Mouse (Mus musculus) forebrain, postnatal 0 days (tissue): ENCODE results near the gene Acyp1. TPM values are rescaled to one million over a fixed set of nuclear protein-coding genes. Genes with fewer than 3 reads are reported as not detected.
A peak's percentile ranks its signal among the peaks of the same experiment; 100 is the strongest.

ENCODE experiments used
- ATAC-seq: fragments of 200-750 bp; cut with Nextera tagmentation; 2 replicates; pipeline ENCODE4 v1.8.0; 2017; ENCODE audit warnings: mild to moderate bottlenecking, moderate library complexity
- DNase-seq: peaks from one replicate; pipeline ENCODE4 v3.0.0-alpha.2; 2015
- H3K27ac ChIP-seq: fragments of 300-500 bp; sonication (generic); 2 replicates; pipeline ENCODE4 v1.5.1; 2014; ENCODE audit warnings: low read depth, mild to moderate bottlenecking, antibody characterized with exemption, low read length, moderate library complexity, mixed read lengths
- H3K27me3 ChIP-seq: fragments of 300-500 bp; sonication (generic); 2 replicates; pipeline ENCODE4 v1.6.1; 2014; ENCODE audit warnings: mild to moderate bottlenecking, low read length, mixed read lengths; ENCODE audit not compliant: insufficient read depth
- H3K36me3 ChIP-seq: fragments of 300-500 bp; sonication (generic); 2 replicates; pipeline ENCODE4 v1.6.1; 2014; ENCODE audit warnings: mild to moderate bottlenecking, moderate library complexity; ENCODE audit not compliant: insufficient read depth
- H3K4me1 ChIP-seq: fragments of 300-500 bp; sonication (generic); 2 replicates; pipeline ENCODE4 v1.6.1; 2014; ENCODE audit warnings: antibody characterized with exemption; ENCODE audit not compliant: insufficient read depth
- H3K4me2 ChIP-seq: fragments of 300-500 bp; sonication (generic); 2 replicates; pipeline ENCODE4 v1.6.1; 2014; ENCODE audit warnings: low read depth, mild to moderate bottlenecking, moderate library complexity
- H3K4me3 ChIP-seq: fragments of 300-500 bp; sonication (generic); 2 replicates; pipeline ENCODE4 v1.5.1; 2014; ENCODE audit warnings: low read depth, low read length, mixed read lengths
- H3K9ac ChIP-seq: fragments of 300-500 bp; sonication (generic); 2 replicates; pipeline ENCODE4 v1.6.1; 2014; ENCODE audit warnings: mild to moderate bottlenecking
- H3K9me3 ChIP-seq: fragments of 300-500 bp; sonication (generic); 2 replicates; pipeline ENCODE4 v1.6.1; 2016; ENCODE audit warnings: low read length
- CTCF ChIP-seq: sonication (generic); IDR thresholded peaks from 2 replicates; pipeline ENCODE4 v1.5.1; 2016; ENCODE audit warnings: antibody characterized with exemption, control low read depth, low read depth
- whole genome bisulfite sequencing: fragments of 180-500 bp; shearing (Covaris S2); extraction: QIAGEN DNeasy Blood & Tissue Kit; methylation state at CpG from one replicate; pipeline ENCODE4 v1.1.7; 2014; 5-methylcytosine and 5-hydroxymethylcytosine counted together
- polyA plus RNA-seq: library from polyadenylated mRNA; unstranded; fragments of >200 nt; fragmentation: Nextera tagmentation; extraction: Ambion mirVana; gene quantifications from 2 replicates; pipeline ENCODE4 v1.2.1, GENCODE M21; 2015
- total RNA-seq: library from RNA; depleted of rRNA; stranded (reverse); fragments of >200 nt; gene quantifications from 2 replicates; pipeline ENCODE4 v1.2.3, GENCODE M21; 2014

Gene Acyp1
- total and polyA plus RNA-seq, 2 experiments from 2014 or later = 24.5 to 44.4 TPM

GRCm38 (mm10) chr12:85266248-85266647 lies 22.0 kb downstream of the Acyp1 start:
- Histone ChIP-seq H3K4me2 (no peak overlapping the region), H3K4me1 (peaks cover 6% of the 10 kb centered on the region), H3K36me3 (0 out of 2 replicates have a peak, but pooled peaks cover 3% of the 10 kb centered on the region), H3K4me3 (no peak overlapping the region), H3K9me3 (no peaks in the 10 kb centered on the region), H3K9ac (no peak overlapping the region), H3K27ac (no peak overlapping the region), H3K27me3 (no peaks in the 10 kb centered on the region)
- ATAC-seq = no peak
- TF ChIP-seq CTCF = no peak
- 97% methylated on average over 3 of the region's 3 CpGs for WGBS
- DNase-seq = no peak

GRCm38 (mm10) chr12:85264940-85265339 lies 23.3 kb downstream of the Acyp1 start:
- Histone ChIP-seq H3K4me2 (no peak overlapping the region), H3K9ac (no peak overlapping the region), H3K4me3 (no peak overlapping the region), H3K9me3 (no peaks in the 10 kb centered on the region), H3K36me3 (peaks cover 6% of the 10 kb centered on the region; the same call in 1 of the 2 replicates), H3K4me1 (peaks cover 4% of the 10 kb centered on the region), H3K27ac (no peak overlapping the region), H3K27me3 (no peaks in the 10 kb centered on the region)
- TF ChIP-seq CTCF = no peak
- 53% methylated on average over 7 of the region's 7 CpGs for WGBS
- DNase-seq (no peak), ATAC-seq (no peak)

- Histone ChIP-seq H3K36me3 (peaks cover 6% of the 10 kb centered on the region; the same call in 1 of the 2 replicates), H3K27me3 (no peaks in the 10 kb centered on the region), H3K4me1 (no peaks in the 10 kb centered on the region), H3K4me2 (no peak overlapping the region), H3K4me3 (no peak overlapping the region), H3K27ac (no peak overlapping the region), H3K9me3 (no peaks in the 10 kb centered on the region), H3K9ac (no peak overlapping the region)
- TF ChIP-seq CTCF = no peak
- peak; percentile 30 for DNase-seq
- ATAC-seq = no peak
- WGBS = 70% methylated on average over 8 of the region's 8 CpGs
These were observed 23.7 kb downstream of the Acyp1 start for GRCm38 (mm10) chr12:85264531-85264930.

- H3K4me2 ChIP-seq = no peak overlapping the region
- no peaks in the 10 kb centered on the region for H3K9me3 ChIP-seq
- peaks cover 12% of the 10 kb centered on the region; the same call in 1 of the 2 replicates for H3K36me3 ChIP-seq
- no peak overlapping the region for H3K4me3 ChIP-seq
- no peaks in the 10 kb centered on the region for H3K27me3 ChIP-seq
- ATAC-seq (no peak), DNase-seq (no peak)
- TF ChIP-seq CTCF = no peak
- H3K4me1 ChIP-seq = no peaks in the 10 kb centered on the region
- H3K27ac ChIP-seq = no peak overlapping the region
- WGBS = 79% methylated on average over 5 of the region's 5 CpGs
- H3K9ac ChIP-seq = no peak overlapping the region
These were observed 25.0 kb downstream of the Acyp1 start for GRCm38 (mm10) chr12:85263190-85263589.

- ATAC-seq = no peak; the same call in 1 of the 2 replicates
- no peak for DNase-seq
These were observed 25.7 kb downstream of the Acyp1 start for GRCm38 (mm10) chr12:85262489-85262888.

GRCm38 (mm10) chr12:85257008-85257639 lies 31.1 kb downstream of the Acyp1 start:
- H3K27ac ChIP-seq = no peak overlapping the region
- ATAC-seq = no peak
- no peak overlapping the region for H3K4me2 ChIP-seq
- no peaks in the 10 kb centered on the region for H3K27me3 ChIP-seq
- H3K4me1 ChIP-seq = no peaks in the 10 kb centered on the region
- peaks cover 9% of the 10 kb centered on the region; the same call in 1 of the 2 replicates for H3K36me3 ChIP-seq
- H3K9me3 ChIP-seq = no peaks in the 10 kb centered on the region
- 85% methylated on average over 7 of the region's 7 CpGs for WGBS
- TF ChIP-seq CTCF = no peak
- no peak overlapping the region for H3K4me3 ChIP-seq
- no peak for DNase-seq
- H3K9ac ChIP-seq = no peak overlapping the region

More at GRCm38 (mm10) chr12:85262489-85262888, 25.7 kb downstream of the Acyp1 start:
- no peak overlapping the region for H3K9ac ChIP-seq
- H3K9me3 ChIP-seq = no peaks in the 10 kb centered on the region
- no peak overlapping the region for H3K4me2 ChIP-seq
- H3K4me1 ChIP-seq = no peaks in the 10 kb centered on the region
- H3K4me3 ChIP-seq = no peak overlapping the region
- H3K27me3 ChIP-seq = no peaks in the 10 kb centered on the region
- H3K27ac ChIP-seq = no peak overlapping the region
- peaks cover 9% of the 10 kb centered on the region; the same call in 1 of the 2 replicates for H3K36me3 ChIP-seq
- no peak for TF ChIP-seq CTCF
- WGBS = 54% methylated on average over 10 of the region's 10 CpGs

GRCm38 (mm10) chr12:85256074-85256751 lies 32.0 kb downstream of the Acyp1 start:
- DNase-seq (no peak), ATAC-seq (no peak)
- Histone ChIP-seq H3K36me3 (peaks cover 9% of the 10 kb centered on the region; the same call in 1 of the 2 replicates), H3K27me3 (no peaks in the 10 kb centered on the region), H3K9me3 (no peaks in the 10 kb centered on the region), H3K4me1 (no peaks in the 10 kb centered on the region), H3K9ac (no peak overlapping the region), H3K27ac (no peak overlapping the region), H3K4me3 (no peak overlapping the region), H3K4me2 (no peak overlapping the region)
- 83% methylated on average over 7 of the region's 7 CpGs for WGBS
- TF ChIP-seq CTCF = no peak
